Comparison of ENCODE assay signal across 19 mouse cellular contexts in genomic region chr4:54515934-54516333, GRCm38 (mm10).
DNase-seq lines count a peak whose midpoint lies in the region; ATAC-seq and TF ChIP-seq lines count a peak whose summit lies in the region.
"Had no signal": no experiment of that assay in that cellular context is flagged by ENCODE, and none has a peak within 500 bp of the region (broad histone marks: within the 10 kb centered on the region; RNA-seq: fewer than 3 reads in every experiment).

No protein-coding gene starts in this region.

- no peak for DNase-seq in forebrain, embryonic 10.5 days (ENCODE audit: extremely low spot score, low spot score)
- no peak for DNase-seq in forebrain, embryonic 11.5 days (ENCODE audit: low spot score)
- DNase-seq in left cerebral cortex, adult 9 months (ENCODE audit: low spot score in 2 of 2), result peak; percentile 20 to 30
- no peak for DNase-seq in left cerebral cortex, postnatal 4 days
- peak; percentile 6 for DNase-seq in NIH3T3 (ENCODE audit: low read depth)
- no peak for DNase-seq in adrenal gland, postnatal 4 days (ENCODE audit: low spot score in 2 of 2)
- no peak for DNase-seq in hindbrain, postnatal 0 days (ENCODE audit: low spot score)
- DNase-seq: adrenal gland, adult 2 months; B cell, adult 2 months; gastrocnemius, adult 2 months; kidney, postnatal 14 days; lung, postnatal 10 days; thymus, postnatal 36 days had no signal

- H3K4me1 ChIP-seq in forebrain, embryonic 10.5 days, result peaks cover 11% of the 10 kb centered on the region
- H3K4me1 ChIP-seq in forebrain, embryonic 11.5 days (replicated peaks; ENCODE audit: control insufficient read depth, insufficient read depth, low read length), result no peaks in the 10 kb centered on the region
- no peaks in the 10 kb centered on the region for H3K4me1 ChIP-seq in hindbrain, postnatal 0 days (ENCODE audit: insufficient read depth, low read length)
- H3K4me1 ChIP-seq: embryonic facial prominence, embryonic 15.5 days; intestine, embryonic 15.5 days; midbrain, embryonic 12.5 days; stomach, embryonic 15.5 days had no signal

- no peak for ATAC-seq in forebrain, embryonic 11.5 days (replicated peaks; ENCODE audit: low FRiP score)
- ATAC-seq in granulocyte monocyte progenitor cell, adult 5-6 weeks (replicated peaks; ENCODE audit: poor library complexity, severe bottlenecking), result peak; percentile 97
- ATAC-seq in hindbrain, postnatal 0 days, result no peak
- ATAC-seq: intestine, embryonic 15.5 days had no signal

- no peak overlapping the region for H3K4me2 ChIP-seq in forebrain, embryonic 11.5 days (ENCODE audit: low read depth, low read length, severe bottlenecking)
- H3K4me2 ChIP-seq in hindbrain, postnatal 0 days (ENCODE audit: low read depth, low read length), result no peak overlapping the region
- H3K4me2 ChIP-seq: embryonic facial prominence, embryonic 15.5 days; intestine, embryonic 15.5 days; liver, embryonic 11.5 days; midbrain, embryonic 12.5 days; stomach, embryonic 15.5 days had no signal

- H3K36me3 ChIP-seq in forebrain, embryonic 10.5 days (replicated peaks), result no peaks in the 10 kb centered on the region
- H3K36me3 ChIP-seq in forebrain, embryonic 11.5 days (ENCODE audit: control insufficient read depth, insufficient read depth, low read length), result no peaks in the 10 kb centered on the region
- H3K36me3 ChIP-seq in hindbrain, postnatal 0 days (ENCODE audit: insufficient read depth, low read length), result no peaks in the 10 kb centered on the region
- H3K36me3 ChIP-seq: embryonic facial prominence, embryonic 15.5 days; intestine, embryonic 15.5 days; midbrain, embryonic 12.5 days; stomach, embryonic 15.5 days had no signal

- no peaks in the 10 kb centered on the region for H3K27me3 ChIP-seq in forebrain, embryonic 10.5 days (ENCODE audit: poor library complexity, severe bottlenecking)
- H3K27me3 ChIP-seq in forebrain, embryonic 11.5 days (ENCODE audit: control insufficient read depth, insufficient read depth, low read length), result no peaks in the 10 kb centered on the region
- no peaks in the 10 kb centered on the region for H3K27me3 ChIP-seq in hindbrain, postnatal 0 days (ENCODE audit: insufficient read depth, low read length)
- H3K27me3 ChIP-seq: embryonic facial prominence, embryonic 15.5 days; intestine, embryonic 15.5 days; midbrain, embryonic 12.5 days; stomach, embryonic 15.5 days had no signal

- WGBS in forebrain, embryonic 10.5 days, result 100% methylated on average over 1 of the region's 1 CpGs
- WGBS in forebrain, embryonic 11.5 days, result 86% methylated on average over 1 of the region's 1 CpGs
- 90% methylated on average over 1 of the region's 1 CpGs for WGBS in hindbrain, postnatal 0 days

- no peak for TF ChIP-seq CTCF in hindbrain, postnatal 0 days (IDR thresholded peaks at IDR 0.05; ENCODE audit: low read depth)

- H3K9ac ChIP-seq in forebrain, embryonic 11.5 days (ENCODE audit: low read length), result no peak overlapping the region
- no peak overlapping the region for H3K9ac ChIP-seq in hindbrain, postnatal 0 days (replicated peaks; ENCODE audit: low read length)
- H3K9ac ChIP-seq: embryonic facial prominence, embryonic 15.5 days; intestine, embryonic 15.5 days; midbrain, embryonic 12.5 days; stomach, embryonic 15.5 days had no signal

- H3K4me3 ChIP-seq in forebrain, embryonic 10.5 days, result no peak overlapping the region
- H3K4me3 ChIP-seq in forebrain, embryonic 11.5 days (ENCODE audit: low read depth, low read length), result no peak overlapping the region
- H3K4me3 ChIP-seq in hindbrain, postnatal 0 days (ENCODE audit: low read length), result no peak overlapping the region
- H3K4me3 ChIP-seq: embryonic facial prominence, embryonic 15.5 days; gastrocnemius, adult 2 months; intestine, embryonic 15.5 days; midbrain, embryonic 12.5 days; stomach, embryonic 15.5 days had no signal

- no peaks in the 10 kb centered on the region for H3K9me3 ChIP-seq in forebrain, embryonic 10.5 days
- no peaks in the 10 kb centered on the region for H3K9me3 ChIP-seq in forebrain, embryonic 11.5 days (ENCODE audit: control insufficient read depth, low read length)
- H3K9me3 ChIP-seq in hindbrain, postnatal 0 days (ENCODE audit: low read length), result no peaks in the 10 kb centered on the region
- H3K9me3 ChIP-seq: embryonic facial prominence, embryonic 15.5 days; intestine, embryonic 15.5 days; midbrain, embryonic 12.5 days; stomach, embryonic 15.5 days had no signal

- H3K27ac ChIP-seq in forebrain, embryonic 10.5 days, result peak overlapping the region; percentile 15; the same call in 1 of the 2 replicates
- no peak overlapping the region for H3K27ac ChIP-seq in forebrain, embryonic 11.5 days (ENCODE audit: low read depth, low read length)
- no peak overlapping the region for H3K27ac ChIP-seq in hindbrain, postnatal 0 days
- H3K27ac ChIP-seq: embryonic facial prominence, embryonic 15.5 days; gastrocnemius, adult 2 months; intestine, embryonic 15.5 days; midbrain, embryonic 12.5 days; stomach, embryonic 15.5 days had no signal

- intact Hi-C loops in left cerebral cortex, postnatal 4 days (cut with DNase I), result loop anchor here (10.0 kb wide), 1 partner anchor 429 kb away; the partner anchor contains the start of gene Zfp462

Comparison
In these comparisons a context has a peak if more than half of its experiments do, and no peak if none do; other contexts are left out.
1. DNase-seq: peak in left cerebral cortex, adult 9 months (2 of 2) and NIH3T3 (single experiment); none in forebrain, embryonic 10.5 days (single experiment), forebrain, embryonic 11.5 days (single experiment), left cerebral cortex, postnatal 4 days (single experiment), adrenal gland, postnatal 4 days (0 of 2) and hindbrain, postnatal 0 days (single experiment).